Mouse (Mus musculus) spleen, adult 2 months (tissue): ENCODE data around the gene Cbx8.

ENCODE experiments used
- CTCF ChIP-seq: fragments of 200-500 bp; IDR thresholded peaks from 2 replicates; pipeline ENCODE4 v1.5.1; 2011; ENCODE audit warnings: mild to moderate bottlenecking, inconsistent platforms; ENCODE audit not compliant: insufficient read depth, insufficient read length, insufficient replicate concordance; ENCODE audit errors: extremely low read depth
- POLR2A ChIP-seq: fragments of 200-500 bp; IDR thresholded peaks from 2 replicates; pipeline ENCODE4 v1.6.1; 2011; ENCODE audit warnings: low read depth, low read length, inconsistent platforms

DNA sequence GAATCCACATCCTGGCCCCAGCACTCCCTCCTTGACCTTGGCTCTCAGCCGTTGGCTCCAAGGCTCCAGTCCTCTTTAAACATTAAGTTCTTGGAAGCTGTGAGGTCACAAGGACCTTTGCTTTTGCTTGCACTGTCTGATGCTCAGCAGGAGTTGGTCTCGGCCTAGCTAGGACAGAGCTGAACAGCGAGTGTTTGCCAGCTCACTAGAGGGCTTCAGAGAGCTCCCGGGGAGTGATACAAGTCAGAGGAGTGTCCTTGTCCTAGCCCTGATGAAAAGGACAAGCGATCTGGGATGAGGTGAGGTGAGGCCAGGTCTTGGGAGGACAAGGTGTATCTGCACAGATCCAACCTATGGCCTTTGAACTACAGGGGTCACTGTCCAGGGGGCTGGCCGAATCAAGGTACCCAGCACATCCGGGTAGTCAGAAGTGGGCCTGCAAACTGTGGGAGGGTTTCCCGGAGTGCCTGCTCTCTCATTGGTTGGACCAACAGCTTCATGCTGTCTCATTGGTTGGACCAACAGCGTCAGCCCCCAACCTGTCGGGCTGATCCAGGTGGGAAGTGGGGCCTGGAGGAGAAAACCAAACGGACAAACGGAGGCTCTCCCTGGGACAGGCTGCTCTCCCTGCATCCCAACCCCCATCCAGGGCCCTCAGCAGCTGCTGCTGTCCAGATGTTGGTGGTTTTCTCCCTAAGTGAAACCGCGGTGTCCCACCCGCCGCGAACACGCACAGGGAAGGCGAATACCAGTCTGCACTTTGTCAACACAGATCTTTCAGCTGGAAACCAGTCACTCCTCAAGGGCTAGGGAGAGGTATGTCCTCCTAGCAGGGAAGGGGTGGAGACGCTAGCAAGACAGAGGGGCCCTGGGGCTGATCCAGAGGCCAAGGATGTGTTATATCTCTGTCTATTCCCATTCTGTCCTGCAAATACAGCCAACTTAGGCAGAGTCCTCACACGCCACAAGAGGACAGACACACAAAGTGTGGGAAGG lies 33.0 kb downstream of the Cbx8 start:
- TF ChIP-seq CTCF: no peak
- no peak for TF ChIP-seq POLR2A
